Comparison of ENCODE assay signal across 8 mouse cellular contexts in the genomic region with DNA sequence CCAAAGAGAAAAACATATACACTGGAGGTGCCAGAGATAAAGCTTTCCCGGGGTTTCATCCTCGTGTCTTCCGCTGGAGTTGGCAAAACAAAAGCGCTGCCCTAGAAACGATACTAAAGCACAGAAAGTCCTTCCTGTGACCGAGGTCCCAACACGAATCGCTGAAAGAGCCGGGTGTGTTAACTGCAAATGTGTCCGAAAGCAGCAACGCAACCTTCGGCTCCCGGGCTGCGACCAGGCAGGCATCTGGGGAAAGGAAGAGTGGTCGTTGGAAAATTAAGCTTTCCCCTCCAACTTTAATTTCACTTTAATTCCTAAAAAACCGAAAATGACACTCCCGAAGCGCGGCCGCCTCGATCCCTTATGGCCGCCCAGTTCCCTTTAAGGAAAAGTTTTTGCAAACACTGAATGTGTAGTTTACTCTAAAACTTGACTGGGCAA.
DNase-seq lines count a peak whose midpoint lies in the region; ATAC-seq and TF ChIP-seq lines count a peak whose summit lies in the region.

No protein-coding gene starts in this region.

- no peak for TF ChIP-seq POLR2A in bone marrow, adult 2 months (IDR thresholded peaks at IDR 0.05; ENCODE audit: borderline replicate concordance, control insufficient read depth, low read depth, low read length)

- H3K9ac ChIP-seq in heart, embryonic 15.5 days: peak overlapping the region; percentile 57
- peak overlapping the region; percentile 60 for H3K9ac ChIP-seq in limb, embryonic 12.5 days (replicated peaks)

- H3K9me3 ChIP-seq in heart, embryonic 15.5 days (replicated peaks): no peaks in the 10 kb centered on the region
- H3K9me3 ChIP-seq in limb, embryonic 12.5 days: no peaks in the 10 kb centered on the region

- no peak for TF ChIP-seq CTCF in bone marrow, adult 2 months (IDR thresholded peaks at IDR 0.05; ENCODE audit: control insufficient read depth, insufficient read depth, low read length)

- H3K4me1 ChIP-seq in bone marrow, adult 2 months (ENCODE audit: control insufficient read depth, insufficient read depth, low read length): peaks cover 1% of the 10 kb centered on the region; the same call in 1 of the 2 replicates
- peaks cover 32% of the 10 kb centered on the region for H3K4me1 ChIP-seq in heart, embryonic 15.5 days (replicated peaks)
- H3K4me1 ChIP-seq in limb, embryonic 12.5 days (replicated peaks): peaks cover 50% of the 10 kb centered on the region

- 0 out of 2 replicates have a peak overlapping the region, but pooled peaks have one; percentile 12 for H3K27ac ChIP-seq in bone marrow, adult 2 months (ENCODE audit: control insufficient read depth, insufficient read depth, low read depth, low read length, poor library complexity)
- H3K27ac ChIP-seq in heart, embryonic 15.5 days: peak overlapping the region; percentile 91
- H3K27ac ChIP-seq in limb, embryonic 12.5 days: peak overlapping the region; percentile 87

- peak overlapping the region; percentile 66 for H3K4me2 ChIP-seq in heart, embryonic 15.5 days
- H3K4me2 ChIP-seq in limb, embryonic 12.5 days: peak overlapping the region; percentile 72

- 3% methylated on average over 22 of the region's 22 CpGs for WGBS in bone marrow, adult 2 months
- 1% methylated on average over 22 of the region's 22 CpGs for WGBS in heart, embryonic 15.5 days
- WGBS in limb, embryonic 12.5 days: 1% methylated on average over 22 of the region's 22 CpGs

- no peaks in the 10 kb centered on the region for H3K36me3 ChIP-seq in heart, embryonic 15.5 days
- H3K36me3 ChIP-seq in limb, embryonic 12.5 days: no peaks in the 10 kb centered on the region

- ATAC-seq in heart, embryonic 15.5 days (replicated peaks; ENCODE audit: insufficient number of reproducible peaks, insufficient read depth, low FRiP score, low read depth): no peak
- ATAC-seq in limb, embryonic 12.5 days (ENCODE audit: insufficient number of reproducible peaks, insufficient read depth, low FRiP score, low TSS enrichment, low read depth): no peak

- H3K4me3 ChIP-seq in bone marrow, adult 2 months (replicated peaks; ENCODE audit: control insufficient read depth, low read depth, low read length): no peak overlapping the region
- H3K4me3 ChIP-seq in heart, embryonic 15.5 days: peak overlapping the region; percentile 43
- peak overlapping the region; percentile 36 for H3K4me3 ChIP-seq in limb, embryonic 12.5 days (replicated peaks)

- H3K27me3 ChIP-seq in heart, embryonic 15.5 days: peaks cover 13% of the 10 kb centered on the region
- 0 out of 2 replicates have a peak, but pooled peaks cover 4% of the 10 kb centered on the region for H3K27me3 ChIP-seq in limb, embryonic 12.5 days

- DNase-seq in 3T3-L1 (ENCODE audit: low read depth, low spot score): peak; percentile 71
- DNase-seq in neural tube, embryonic 10.5 days (ENCODE audit: extremely low spot score, low spot score): peak; percentile 73
- DNase-seq in urinary bladder, postnatal 4 days (ENCODE audit: low spot score in 2 of 2): no peak
- DNase-seq in cerebellum, adult 9-10 months: no peak
- no peak for DNase-seq in cerebellum, postnatal 4 days (ENCODE audit: low spot score in 2 of 2)

Comparison
In these comparisons a context has a peak if more than half of its experiments do, and no peak if none do; other contexts are left out.
1. DNase-seq: peak in 3T3-L1 (single experiment) and neural tube, embryonic 10.5 days (single experiment); none in urinary bladder, postnatal 4 days (0 of 2), cerebellum, adult 9-10 months (single experiment) and cerebellum, postnatal 4 days (0 of 2).
2. H3K27ac ChIP-seq: peak in every context shown above with its lines; median percentile 91 in heart, embryonic 15.5 days; 87 in limb, embryonic 12.5 days; 12 in bone marrow, adult 2 months.